ENCODE assay signal across 21 mouse cellular contexts in the genomic region with DNA sequence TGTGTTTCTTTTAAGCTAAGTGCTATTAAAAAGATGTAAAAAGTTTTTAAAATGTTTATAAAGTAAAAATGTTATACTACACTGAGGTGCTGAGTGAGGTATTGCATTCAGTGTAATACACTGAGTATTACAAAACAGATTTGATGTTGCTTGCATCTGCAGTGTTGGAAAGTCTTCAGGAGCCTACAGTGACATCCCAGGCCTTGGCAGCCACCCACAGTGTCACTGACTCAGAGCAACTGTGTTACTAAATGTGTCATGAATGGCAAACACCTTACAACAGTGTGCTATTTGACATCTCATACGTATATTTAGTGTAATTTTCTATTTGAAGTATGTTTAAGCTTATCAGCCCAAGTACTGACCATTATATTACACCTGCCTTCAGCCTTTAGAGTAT. TPM values are rescaled to one million over a fixed set of nuclear protein-coding genes. Genes with fewer than 3 reads are reported as not detected.
A peak's percentile ranks its signal among the peaks of the same experiment; 100 is the strongest.
DNase-seq lines count a peak whose midpoint lies in the region; ATAC-seq lines count a peak whose summit lies in the region.
"Had no signal": no experiment of that assay in that cellular context is flagged by ENCODE, and none has a peak within 500 bp of the region (broad histone marks: within the 10 kb centered on the region; RNA-seq: fewer than 3 reads in every experiment).

No protein-coding gene starts in this region.

- H3K4me3 ChIP-seq in hindbrain, embryonic 14.5 days (replicated peaks; ENCODE audit: low read length), result no peak overlapping the region
- H3K4me3 ChIP-seq: embryonic facial prominence, embryonic 13.5 days; forebrain, embryonic 12.5 days; heart, embryonic 13.5 days; hindbrain, embryonic 12.5 days had no signal

- no peak overlapping the region for H3K9ac ChIP-seq in hindbrain, embryonic 14.5 days
- H3K9ac ChIP-seq: embryonic facial prominence, embryonic 13.5 days; forebrain, embryonic 12.5 days; heart, embryonic 13.5 days; hindbrain, embryonic 12.5 days had no signal

- no peaks in the 10 kb centered on the region for H3K36me3 ChIP-seq in hindbrain, embryonic 14.5 days (replicated peaks; ENCODE audit: control insufficient read depth, insufficient read depth)
- H3K36me3 ChIP-seq: embryonic facial prominence, embryonic 13.5 days; forebrain, embryonic 12.5 days; heart, embryonic 13.5 days; hindbrain, embryonic 12.5 days had no signal

- H3K4me2 ChIP-seq in hindbrain, embryonic 14.5 days (replicated peaks), result no peak overlapping the region
- H3K4me2 ChIP-seq: embryonic facial prominence, embryonic 13.5 days; forebrain, embryonic 12.5 days; heart, embryonic 13.5 days; hindbrain, embryonic 12.5 days had no signal

- 89% methylated on average over 1 of the region's 1 CpGs for WGBS in hindbrain, embryonic 14.5 days

- no peaks in the 10 kb centered on the region for H3K9me3 ChIP-seq in hindbrain, embryonic 14.5 days (ENCODE audit: control insufficient read depth, low read length)
- H3K9me3 ChIP-seq: embryonic facial prominence, embryonic 13.5 days; forebrain, embryonic 12.5 days; heart, embryonic 13.5 days; hindbrain, embryonic 12.5 days had no signal

- ATAC-seq in cerebellum, adult (ENCODE audit: insufficient number of reproducible peaks, low FRiP score, low TSS enrichment), result no peak
- ATAC-seq in hindbrain, embryonic 14.5 days (ENCODE audit: low FRiP score), result no peak
- ATAC-seq: forebrain, embryonic 16.5 days; hindbrain, postnatal 0 days had no signal

- no peaks in the 10 kb centered on the region for H3K4me1 ChIP-seq in hindbrain, embryonic 14.5 days (replicated peaks; ENCODE audit: control insufficient read depth, insufficient read depth, low read length)
- H3K4me1 ChIP-seq: hindbrain, embryonic 12.5 days had no signal

- no peaks in the 10 kb centered on the region for H3K27me3 ChIP-seq in hindbrain, embryonic 14.5 days (ENCODE audit: control insufficient read depth, insufficient read depth, low read length)
- H3K27me3 ChIP-seq: embryonic facial prominence, embryonic 13.5 days; forebrain, embryonic 12.5 days; heart, embryonic 13.5 days; hindbrain, embryonic 12.5 days had no signal

- no peak overlapping the region for H3K27ac ChIP-seq in hindbrain, embryonic 14.5 days
- H3K27ac ChIP-seq: embryonic facial prominence, embryonic 13.5 days; forebrain, embryonic 12.5 days; heart, embryonic 13.5 days; hindbrain, embryonic 12.5 days; hindbrain, postnatal 0 days had no signal

- peak; percentile 13 for DNase-seq in cerebellum, adult 11-12 months
- peak; percentile 24 for DNase-seq in cerebellum, adult 8-10 months
- DNase-seq in cerebellum, postnatal 14 days, result peak; percentile 66 to 84
- no peak for DNase-seq in spleen, adult 18-20 months
- no peak for DNase-seq in hindbrain, embryonic 14.5 days (ENCODE audit: low spot score)
- no peak for DNase-seq in spleen, postnatal 36 days (ENCODE audit: low spot score in 2 of 2)
- DNase-seq: adrenal gland, postnatal 10 days; gastrocnemius, postnatal 25 days; heart, postnatal 4 days; kidney, adult 11 months had no signal

RNA-seq across cellular contexts. Expression of gene Ifna15, which starts 10.1 kb away (rescaled TPM):
- not detected in 2 replicates for polyA plus RNA-seq in hindbrain, embryonic 14.5 days (2014; fragmentation: Nextera tagmentation; extraction: Ambion mirVana)
- polyA plus RNA-seq: C2C12; embryonic facial prominence, embryonic 13.5 days; forebrain, embryonic 12.5 days; forebrain, embryonic 16.5 days; frontal cortex, adult 2 months; heart, embryonic 13.5 days; heart, postnatal 0 days; hindbrain, embryonic 12.5 days; hindbrain, postnatal 0 days; intestine, embryonic 14.5 days had no signal

RNA-seq across cellular contexts. Expression of gene Ifna14, which starts 23.6 kb away (rescaled TPM):
- polyA plus RNA-seq in hindbrain, embryonic 14.5 days (2014; fragmentation: Nextera tagmentation; extraction: Ambion mirVana), result not detected in 2 replicates
- polyA plus RNA-seq: C2C12; embryonic facial prominence, embryonic 13.5 days; forebrain, embryonic 12.5 days; forebrain, embryonic 16.5 days; frontal cortex, adult 2 months; heart, embryonic 13.5 days; heart, postnatal 0 days; hindbrain, embryonic 12.5 days; hindbrain, postnatal 0 days; intestine, embryonic 14.5 days had no signal

RNA-seq across cellular contexts. Expression of gene Ifnb1, which starts 25.4 kb away (rescaled TPM):
- not detected in 2 replicates for polyA plus RNA-seq in hindbrain, embryonic 14.5 days (2014; fragmentation: Nextera tagmentation; extraction: Ambion mirVana)
- polyA plus RNA-seq: C2C12; embryonic facial prominence, embryonic 13.5 days; forebrain, embryonic 12.5 days; forebrain, embryonic 16.5 days; frontal cortex, adult 2 months; heart, embryonic 13.5 days; heart, postnatal 0 days; hindbrain, embryonic 12.5 days; hindbrain, postnatal 0 days; intestine, embryonic 14.5 days had no signal

RNA-seq across cellular contexts. Expression of gene Ifna9, which starts 44.2 kb away (rescaled TPM):
- not detected in 2 replicates for polyA plus RNA-seq in hindbrain, embryonic 14.5 days (2014; fragmentation: Nextera tagmentation; extraction: Ambion mirVana)
- polyA plus RNA-seq: C2C12; embryonic facial prominence, embryonic 13.5 days; forebrain, embryonic 12.5 days; forebrain, embryonic 16.5 days; frontal cortex, adult 2 months; heart, embryonic 13.5 days; heart, postnatal 0 days; hindbrain, embryonic 12.5 days; hindbrain, postnatal 0 days; intestine, embryonic 14.5 days had no signal

RNA-seq across cellular contexts. Expression of gene Ifna12, which starts 55.2 kb away (rescaled TPM):
- polyA plus RNA-seq in hindbrain, embryonic 14.5 days (2014; fragmentation: Nextera tagmentation; extraction: Ambion mirVana), result not detected in 2 replicates
- polyA plus RNA-seq: C2C12; embryonic facial prominence, embryonic 13.5 days; forebrain, embryonic 12.5 days; forebrain, embryonic 16.5 days; frontal cortex, adult 2 months; heart, embryonic 13.5 days; heart, postnatal 0 days; hindbrain, embryonic 12.5 days; hindbrain, postnatal 0 days; intestine, embryonic 14.5 days had no signal

Comparison
In these comparisons a context has a peak if more than half of its experiments do, and no peak if none do; other contexts are left out.
1. DNase-seq: peak in cerebellum, adult 11-12 months (single experiment), cerebellum, adult 8-10 months (single experiment) and cerebellum, postnatal 14 days (2 of 2); none in spleen, adult 18-20 months (0 of 2), hindbrain, embryonic 14.5 days (single experiment) and spleen, postnatal 36 days (0 of 2).